Mouse (Mus musculus) stomach, postnatal 0 days (tissue): ENCODE results near the gene Kcnj4. TPM values are rescaled to one million over a fixed set of nuclear protein-coding genes. Genes with fewer than 3 reads are reported as not detected.

Experiments used
- ATAC-seq: fragments of 200-750 bp; cut with Nextera tagmentation; 2 replicates; pipeline ENCODE4 v1.8.0; 2017; ENCODE audit not compliant: low FRiP score, low TSS enrichment
- DNase-seq: peaks from one replicate; pipeline ENCODE4 v3.0.0-alpha.2; 2016; ENCODE audit warnings: low spot score
- H3K27ac ChIP-seq: fragments of 300-500 bp; sonication (generic); replicated peaks from 2 replicates; pipeline ENCODE4 v1.5.1; 2014; ENCODE audit warnings: mild to moderate bottlenecking, control low read depth
- H3K27me3 ChIP-seq: fragments of 300-500 bp; sonication (generic); 2 replicates; pipeline ENCODE4 v1.6.1; 2014; ENCODE audit warnings: low read length; ENCODE audit not compliant: control insufficient read depth, insufficient read depth
- H3K36me3 ChIP-seq: fragments of 300-500 bp; sonication (generic); 2 replicates; pipeline ENCODE4 v1.6.1; 2014; ENCODE audit warnings: low read length, mixed read lengths; ENCODE audit not compliant: control insufficient read depth, insufficient read depth
- H3K4me1 ChIP-seq: fragments of 300-500 bp; sonication (generic); replicated peaks from 2 replicates; pipeline ENCODE4 v1.6.1; 2014; ENCODE audit warnings: antibody characterized with exemption; ENCODE audit not compliant: control insufficient read depth, insufficient read depth
- H3K4me2 ChIP-seq: fragments of 300-500 bp; sonication (generic); replicated peaks from 2 replicates; pipeline ENCODE4 v1.6.1; 2014; ENCODE audit warnings: low read depth, mild to moderate bottlenecking, control low read depth, moderate library complexity
- H3K4me3 ChIP-seq: fragments of 300-500 bp; sonication (generic); 2 replicates; pipeline ENCODE4 v1.5.1; 2014; ENCODE audit warnings: low read depth, low read length, control low read depth
- H3K9ac ChIP-seq: fragments of 300-500 bp; sonication (generic); 2 replicates; pipeline ENCODE4 v1.6.1; 2014; ENCODE audit warnings: mild to moderate bottlenecking, low read length, control low read depth, mixed read lengths
- H3K9me3 ChIP-seq: fragments of 300-500 bp; sonication (generic); 2 replicates; pipeline ENCODE4 v1.6.1; 2016; ENCODE audit warnings: low read length; ENCODE audit not compliant: control insufficient read depth
- CTCF ChIP-seq: IDR thresholded peaks from 2 replicates; pipeline ENCODE4 v1.5.1; 2016; ENCODE audit warnings: antibody characterized with exemption, low read depth, mild to moderate bottlenecking, moderate library complexity
- EP300 ChIP-seq: optimal IDR thresholded peaks from 2 replicates; pipeline ENCODE3; 2016; ENCODE audit warnings: antibody characterized with exemption
- WGBS: fragments of 180-500 bp; shearing (Covaris S2); extraction: QIAGEN DNeasy Blood & Tissue Kit; methylation state at CpG from one replicate; pipeline ENCODE4 v1.1.7; 2014; 5-methylcytosine and 5-hydroxymethylcytosine counted together
- microRNA-seq: library from miRNA; unstranded; fragments of <30 nt; microRNA quantifications from one replicate; pipeline ENCODE4, GENCODE M21; 2016
- polyA plus RNA-seq: library from polyadenylated mRNA; unstranded; fragments of >200 nt; fragmentation: Nextera tagmentation; extraction: Ambion mirVana; gene quantifications from 2 replicates; pipeline ENCODE4 v1.2.1, GENCODE M21; 2015

The Kcnj4 gene
- polyA plus RNA-seq, 1 experiment from 2014 or later = not detected

DNA sequence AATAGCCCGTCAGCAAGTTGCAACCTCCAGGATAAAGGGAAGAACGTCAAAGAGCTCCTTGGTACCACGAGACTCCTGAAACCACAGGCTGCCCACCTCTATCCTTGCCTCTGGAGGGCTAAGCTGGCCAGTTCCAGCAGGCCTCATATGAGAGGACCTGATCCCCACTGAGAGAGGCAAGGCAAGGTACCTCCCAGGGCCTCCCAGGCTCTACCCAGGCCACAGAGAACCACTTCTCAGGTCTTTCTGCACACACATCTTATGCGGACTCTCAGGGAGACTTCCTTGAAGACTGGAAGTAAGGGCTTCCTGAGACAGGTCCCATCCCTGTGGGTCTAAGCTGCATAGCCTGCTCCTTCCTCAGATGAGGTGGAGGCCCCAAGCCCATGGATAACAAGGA is 65.7 kb downstream of the Kcnj4 start:
- H3K9me3 ChIP-seq = no peaks in the 10 kb centered on the region
- no peak for DNase-seq
- H3K27me3 ChIP-seq = no peaks in the 10 kb centered on the region
- H3K36me3 ChIP-seq = no peaks in the 10 kb centered on the region; the same call in 1 of the 2 replicates
- 78% methylated on average over 4 of the region's 4 CpGs for WGBS
- no peak for ATAC-seq
- no peak overlapping the region for H3K4me2 ChIP-seq
- H3K9ac ChIP-seq = 0 out of 2 replicates have a peak overlapping the region, but pooled peaks have one; percentile 8
- peaks cover 6% of the 10 kb centered on the region for H3K4me1 ChIP-seq
- H3K27ac ChIP-seq = peak overlapping the region; percentile 14; the same call in 1 of the 2 replicates
- H3K4me3 ChIP-seq = no peak overlapping the region
- no peak for TF ChIP-seq EP300
- TF ChIP-seq CTCF = no peak

DNA sequence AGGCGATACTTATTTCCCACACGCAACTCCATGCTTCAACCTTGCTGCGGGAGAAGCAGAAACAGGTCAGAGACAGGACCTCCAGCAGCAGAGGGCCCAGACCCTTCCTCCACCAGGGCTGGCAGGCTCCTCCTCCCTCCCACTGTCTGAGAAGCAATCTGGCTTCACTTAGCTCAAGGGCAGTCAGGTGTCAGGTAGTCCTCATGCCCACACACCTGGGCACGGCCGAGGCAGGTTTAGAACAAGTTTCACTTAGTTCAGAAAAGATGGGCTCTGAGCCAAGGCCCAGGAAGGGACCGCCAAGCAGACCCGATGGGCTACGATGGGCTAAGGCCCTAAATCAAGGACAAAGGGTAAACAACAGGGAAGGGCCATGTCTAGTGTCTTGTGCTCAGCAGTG is 66.2 kb downstream of the Kcnj4 start:
- DNase-seq = no peak
- no peaks in the 10 kb centered on the region for H3K9me3 ChIP-seq
- no peak overlapping the region for H3K4me3 ChIP-seq
- TF ChIP-seq EP300 = no peak
- 0 out of 2 replicates have a peak overlapping the region, but pooled peaks have one; percentile 61 for H3K27ac ChIP-seq
- 58% methylated on average over 8 of the region's 8 CpGs for WGBS
- H3K4me1 ChIP-seq = peaks cover 6% of the 10 kb centered on the region
- H3K36me3 ChIP-seq = no peaks in the 10 kb centered on the region; the same call in 1 of the 2 replicates
- no peaks in the 10 kb centered on the region for H3K27me3 ChIP-seq
- ATAC-seq = no peak
- 0 out of 2 replicates have a peak overlapping the region, but pooled peaks have one; percentile 13 for H3K9ac ChIP-seq
- no peak overlapping the region for H3K4me2 ChIP-seq

DNA sequence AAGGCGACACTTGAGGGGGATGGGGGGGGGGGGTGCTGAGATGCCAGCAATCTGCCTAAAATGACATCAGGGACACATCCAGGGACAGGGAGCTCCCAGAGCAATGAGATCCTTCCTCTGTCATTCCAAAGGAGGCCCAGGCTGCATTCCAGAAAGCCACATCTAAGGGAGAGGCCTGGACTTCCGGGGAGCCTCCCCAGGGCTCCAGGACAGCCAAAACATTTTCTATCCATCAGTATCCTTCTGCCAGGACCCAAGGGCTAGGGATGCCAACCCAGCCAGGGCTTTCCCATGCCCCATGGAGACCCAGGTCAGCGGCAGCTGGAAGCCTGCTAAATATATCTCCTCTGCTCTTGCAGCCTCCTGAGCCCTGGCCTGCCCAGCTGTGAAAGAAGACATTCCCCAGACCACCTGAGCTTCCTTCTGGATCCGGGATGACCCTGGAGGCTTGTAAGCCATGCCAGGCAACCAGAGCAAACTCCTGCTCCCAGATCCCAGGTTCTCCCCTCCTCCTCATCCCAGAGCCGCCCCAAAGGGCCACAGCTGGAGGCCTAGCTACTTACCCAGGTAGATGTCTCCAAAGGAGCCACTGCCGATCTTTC is 66.7 kb downstream of the Kcnj4 start:
- Histone ChIP-seq H3K27ac (0 out of 2 replicates have a peak overlapping the region, but pooled peaks have one; percentile 61), H3K4me2 (no peak overlapping the region), H3K36me3 (no peaks in the 10 kb centered on the region; the same call in 1 of the 2 replicates), H3K27me3 (no peaks in the 10 kb centered on the region), H3K4me3 (no peak overlapping the region), H3K9ac (0 out of 2 replicates have a peak overlapping the region, but pooled peaks have one; percentile 13), H3K4me1 (peaks cover 6% of the 10 kb centered on the region), H3K9me3 (no peaks in the 10 kb centered on the region)
- DNase-seq (no peak), ATAC-seq (no peak)
- no peak for TF ChIP-seq EP300
- TF ChIP-seq CTCF = no peak
- 73% methylated on average over 6 of the region's 6 CpGs for WGBS

- H3K9me3 ChIP-seq = no peaks in the 10 kb centered on the region
- H3K4me3 ChIP-seq = no peak overlapping the region
- WGBS = 79% methylated on average over 12 of the region's 12 CpGs
- no peak overlapping the region for H3K4me2 ChIP-seq
- H3K27ac ChIP-seq = no peak overlapping the region
- TF ChIP-seq CTCF (no peak), EP300 (no peak)
- ATAC-seq = no peak
- no peaks in the 10 kb centered on the region for H3K27me3 ChIP-seq
- DNase-seq = no peak
- no peak overlapping the region for H3K9ac ChIP-seq
- H3K36me3 ChIP-seq = no peaks in the 10 kb centered on the region; the same call in 1 of the 2 replicates
- H3K4me1 ChIP-seq = peaks cover 6% of the 10 kb centered on the region
Measured at GRCm38 (mm10) chr15:79437541-79438208, 67.4 kb downstream of the Kcnj4 start.

GRCm38 (mm10) chr15:79436481-79436921 is 68.5 kb downstream of the Kcnj4 start:
- Histone ChIP-seq H3K4me2 (no peak overlapping the region), H3K9ac (no peak overlapping the region), H3K4me3 (no peak overlapping the region), H3K27me3 (no peaks in the 10 kb centered on the region), H3K4me1 (peaks cover 6% of the 10 kb centered on the region), H3K36me3 (peaks cover 4% of the 10 kb centered on the region; the same call in 1 of the 2 replicates), H3K27ac (no peak overlapping the region), H3K9me3 (no peaks in the 10 kb centered on the region)
- DNase-seq (no peak), ATAC-seq (no peak)
- WGBS = 68% methylated on average over 7 of the region's 7 CpGs
- TF ChIP-seq EP300 (no peak), CTCF (no peak)

DNA sequence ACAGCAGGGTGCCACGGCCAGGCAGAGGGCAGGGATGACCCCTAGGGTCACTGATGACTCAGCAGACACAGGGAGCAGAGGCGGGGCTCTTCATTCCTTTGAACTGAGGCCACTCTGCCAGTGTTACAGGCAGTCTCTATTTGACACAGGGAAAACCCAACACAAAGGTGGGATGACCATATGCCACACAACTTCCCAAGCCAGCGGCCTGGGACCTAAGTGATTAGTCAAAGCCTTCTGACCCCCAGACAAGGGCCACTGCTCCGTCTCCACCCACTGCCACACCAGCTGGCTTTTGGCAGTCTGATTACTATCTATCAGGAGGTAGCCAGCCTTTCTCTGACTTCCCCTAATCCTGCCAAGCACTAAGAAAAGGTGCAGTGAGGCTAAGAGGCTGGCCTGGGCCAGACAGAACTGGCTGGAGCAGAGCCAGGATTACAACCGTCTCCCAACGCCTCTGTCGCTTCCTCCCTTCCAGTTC is 69.8 kb downstream of the Kcnj4 start:
- Histone ChIP-seq H3K4me2 (no peak overlapping the region), H3K4me1 (peaks cover 6% of the 10 kb centered on the region), H3K27me3 (no peaks in the 10 kb centered on the region), H3K4me3 (no peak overlapping the region), H3K36me3 (peaks cover 4% of the 10 kb centered on the region; the same call in 1 of the 2 replicates), H3K9me3 (no peaks in the 10 kb centered on the region), H3K27ac (no peak overlapping the region; the same call in 1 of the 2 replicates), H3K9ac (0 out of 2 replicates have a peak overlapping the region, but pooled peaks have one; percentile 8)
- DNase-seq (no peak), ATAC-seq (peak; percentile 35)
- 38% methylated on average over 6 of the region's 7 CpGs for WGBS
- TF ChIP-seq CTCF (no peak), EP300 (no peak)

Small RNA genes within 50 kb of the gene (microRNA-seq; reads per million reads assigned to microRNA genes)
- not detected for gene Gm44302

Other genes starting within 250 kb of the Kcnj4 start
- 4.1 and 4.9 TPM in 2 replicates for gene Baiap2l2, start 219.7 kb downstream of the Kcnj4 start, polyA plus RNA-seq
- 8.8 and 9.4 TPM in 2 replicates for gene Pla2g6, start 176.9 kb downstream of the Kcnj4 start, polyA plus RNA-seq
- 11.4 and 11.9 TPM in 2 replicates for gene Maff, start 158.6 kb downstream of the Kcnj4 start, polyA plus RNA-seq
- 21.2 and 22.3 TPM in 2 replicates for gene Tmem184b, start 101.7 kb downstream of the Kcnj4 start, polyA plus RNA-seq
- gene Csnk1e, start 49.7 kb downstream of the Kcnj4 start, polyA plus RNA-seq = 44.8 and 50.8 TPM in 2 replicates
- gene Kdelr3, start 11.2 kb upstream of the Kcnj4 start, polyA plus RNA-seq = 65.8 and 81.7 TPM in 2 replicates
- gene Ddx17, start 41.5 kb upstream of the Kcnj4 start, polyA plus RNA-seq = 15.5 and 17.1 TPM in 2 replicates
- gene Dmc1, start 99.9 kb upstream of the Kcnj4 start, polyA plus RNA-seq = 1.6 and 1.7 TPM in 2 replicates
- 0.29 and 0.41 TPM in 2 replicates for gene Fam227a, start 153.7 kb upstream of the Kcnj4 start, polyA plus RNA-seq
- 30.2 and 31.2 TPM in 2 replicates for gene Cby1, start 154.0 kb upstream of the Kcnj4 start, polyA plus RNA-seq
- gene Tomm22, start 165.6 kb upstream of the Kcnj4 start, polyA plus RNA-seq = 186 and 196 TPM in 2 replicates
- 11.7 and 13.4 TPM in 2 replicates for gene Josd1, start 182.7 kb upstream of the Kcnj4 start, polyA plus RNA-seq
- 13.3 and 17.1 TPM in 2 replicates for gene Gtpbp1, start 185.6 kb upstream of the Kcnj4 start, polyA plus RNA-seq
- gene Sun2, start 237.3 kb upstream of the Kcnj4 start, polyA plus RNA-seq = 2.2 TPM in 2 replicates